Mouse (Mus musculus) heart, embryonic 12.5 days (tissue): ENCODE data around the gene Otub1. TPM values are rescaled to one million over a fixed set of nuclear protein-coding genes. Genes with fewer than 3 reads are reported as not detected.

Experiments
- ATAC-seq: fragments of 200-750 bp; cut with Nextera tagmentation; 2 replicates; pipeline ENCODE4 v1.8.0; 2017; ENCODE audit warnings: moderate TSS enrichment, moderate library complexity; ENCODE audit not compliant: insufficient number of reproducible peaks, low FRiP score
- H3K27ac ChIP-seq: fragments of 300-500 bp; sonication (generic); 2 replicates; pipeline ENCODE4 v1.5.1; 2016; ENCODE audit warnings: mild to moderate bottlenecking, moderate library complexity; ENCODE audit not compliant: poor library complexity, severe bottlenecking
- H3K27me3 ChIP-seq: fragments of 300-500 bp; sonication (generic); replicated peaks from 2 replicates; pipeline ENCODE4 v1.6.1; 2016; ENCODE audit warnings: mild to moderate bottlenecking, moderate library complexity
- H3K36me3 ChIP-seq: fragments of 300-500 bp; sonication (generic); 2 replicates; pipeline ENCODE4 v1.6.1; 2016; ENCODE audit warnings: mild to moderate bottlenecking, moderate library complexity
- H3K4me1 ChIP-seq: fragments of 300-500 bp; sonication (generic); replicated peaks from 2 replicates; pipeline ENCODE4 v1.6.1; 2016; ENCODE audit warnings: mild to moderate bottlenecking
- H3K4me2 ChIP-seq: fragments of 300-500 bp; sonication (generic); 2 replicates; pipeline ENCODE4 v1.6.1; 2016; ENCODE audit warnings: mild to moderate bottlenecking, moderate library complexity
- H3K4me3 ChIP-seq: fragments of 300-500 bp; sonication (generic); 2 replicates; pipeline ENCODE4 v1.5.1; 2016; ENCODE audit warnings: mild to moderate bottlenecking
- H3K9ac ChIP-seq: fragments of 300-500 bp; sonication (generic); 2 replicates; pipeline ENCODE4 v1.6.1; 2016; ENCODE audit warnings: mild to moderate bottlenecking, moderate library complexity
- H3K9me3 ChIP-seq: fragments of 300-500 bp; sonication (generic); replicated peaks from 2 replicates; pipeline ENCODE4 v1.6.1; 2016; ENCODE audit warnings: mild to moderate bottlenecking, moderate library complexity
- WGBS: fragments of 180-500 bp; shearing (Covaris S2); methylation state at CpG from one replicate; pipeline ENCODE4 v1.1.7; 2016; 5-methylcytosine and 5-hydroxymethylcytosine counted together
- polyA plus RNA-seq: library from polyadenylated mRNA; unstranded; fragments of >200 nt; fragmentation: Nextera tagmentation; extraction: Ambion mirVana; gene quantifications from 2 replicates; pipeline ENCODE4 v1.2.1, GENCODE M21; 2016

Gene Otub1
- polyA plus RNA-seq = 151 and 154 TPM in 2 replicates

- Histone ChIP-seq H3K9ac (peak within 1 kb of the TSS; percentile 84), H3K36me3 (peaks cover 39% of the 10 kb centered on the region), H3K4me1 (peaks cover 31% of the 10 kb centered on the region), H3K4me3 (peak within 1 kb of the TSS; percentile 82), H3K27me3 (no peaks in the 10 kb centered on the region), H3K27ac (peak within 1 kb of the TSS; percentile 98), H3K4me2 (peak within 1 kb of the TSS; percentile 89), H3K9me3 (no peaks in the 10 kb centered on the region)
- ATAC-seq = peak; percentile 97
- under 1% methylated on average over 72 of the region's 79 CpGs for WGBS
Measured at GRCm38 (mm10) chr19:7205753-7206736, at the start of gene Otub1. TSS of gene Otub1 (minus strand) at chr19:7206316.

- Histone ChIP-seq H3K4me2 (no peak overlapping the region), H3K36me3 (no peaks in the 10 kb centered on the region), H3K4me3 (no peak overlapping the region), H3K27me3 (no peaks in the 10 kb centered on the region), H3K9me3 (no peaks in the 10 kb centered on the region), H3K4me1 (0 out of 2 replicates have a peak, but pooled peaks cover 2% of the 10 kb centered on the region), H3K9ac (no peak overlapping the region), H3K27ac (no peak overlapping the region)
- ATAC-seq = no peak
- WGBS = 64% methylated on average over 3 of the region's 3 CpGs
Measured at GRCm38 (mm10) chr19:7246021-7246420, 39.9 kb upstream of the Otub1 start.

- H3K36me3 ChIP-seq = peaks cover 27% of the 10 kb centered on the region
Measured at GRCm38 (mm10) chr19:7240782-7241690, 34.9 kb upstream of the Otub1 start, which contains the start of gene Naa40. TSS of gene Naa40 (minus strand) at chr19:7241183.

GRCm38 (mm10) chr19:7240291-7240690, 34.2 kb upstream of the Otub1 start:
- H3K36me3 ChIP-seq = peaks cover 33% of the 10 kb centered on the region

More at GRCm38 (mm10) chr19:7240782-7241690, 34.9 kb upstream of the Otub1 start, which contains the start of gene Naa40:
- Histone ChIP-seq H3K27me3 (no peaks in the 10 kb centered on the region), H3K4me2 (peak within 1 kb of the TSS; percentile 86), H3K9ac (peak within 1 kb of the TSS; percentile 92), H3K27ac (peak within 1 kb of the TSS; percentile 89), H3K9me3 (0 out of 2 replicates have a peak, but pooled peaks cover 1% of the 10 kb centered on the region), H3K4me1 (peaks cover 11% of the 10 kb centered on the region), H3K4me3 (peak within 1 kb of the TSS; percentile 88)
- under 1% methylated on average over 79 of the region's 80 CpGs for WGBS
- peak; percentile 94 for ATAC-seq

GRCm38 (mm10) chr19:7239574-7239973, 33.5 kb upstream of the Otub1 start:
- Histone ChIP-seq H3K36me3 (peaks cover 38% of the 10 kb centered on the region), H3K4me1 (peaks cover 11% of the 10 kb centered on the region), H3K27ac (no peak overlapping the region), H3K9me3 (0 out of 2 replicates have a peak, but pooled peaks cover 7% of the 10 kb centered on the region), H3K9ac (peak overlapping the region; percentile 92), H3K4me3 (peak overlapping the region; percentile 88), H3K4me2 (peak overlapping the region; percentile 86), H3K27me3 (no peaks in the 10 kb centered on the region)
- 85% methylated on average over 3 of the region's 3 CpGs for WGBS
- ATAC-seq = no peak

More at GRCm38 (mm10) chr19:7240291-7240690, 34.2 kb upstream of the Otub1 start:
- Histone ChIP-seq H3K4me3 (peak overlapping the region; percentile 88), H3K27me3 (no peaks in the 10 kb centered on the region), H3K9ac (peak overlapping the region; percentile 92), H3K4me1 (peaks cover 11% of the 10 kb centered on the region), H3K27ac (peak overlapping the region; percentile 89), H3K9me3 (0 out of 2 replicates have a peak, but pooled peaks cover 7% of the 10 kb centered on the region), H3K4me2 (peak overlapping the region; percentile 86)
- ATAC-seq = no peak; the same call in 1 of the 2 replicates
- 3% methylated on average over 13 of the region's 13 CpGs for WGBS

- Histone ChIP-seq H3K4me3 (no peak overlapping the region), H3K27ac (no peak overlapping the region), H3K4me1 (peaks cover 11% of the 10 kb centered on the region), H3K27me3 (no peaks in the 10 kb centered on the region), H3K9me3 (0 out of 2 replicates have a peak, but pooled peaks cover 7% of the 10 kb centered on the region), H3K9ac (no peak overlapping the region), H3K36me3 (peaks cover 64% of the 10 kb centered on the region), H3K4me2 (no peak overlapping the region)
- 85% methylated on average over 4 of the region's 4 CpGs for WGBS
- no peak for ATAC-seq
Measured at GRCm38 (mm10) chr19:7236742-7237141, 30.6 kb upstream of the Otub1 start.

- Histone ChIP-seq H3K9me3 (0 out of 2 replicates have a peak, but pooled peaks cover 7% of the 10 kb centered on the region), H3K27ac (no peak overlapping the region), H3K4me1 (peaks cover 9% of the 10 kb centered on the region), H3K4me3 (no peak overlapping the region), H3K9ac (no peak overlapping the region), H3K27me3 (no peaks in the 10 kb centered on the region), H3K4me2 (no peak overlapping the region), H3K36me3 (peaks cover 71% of the 10 kb centered on the region)
- 94% methylated on average over 2 of the region's 2 CpGs for WGBS
- no peak for ATAC-seq
Measured at GRCm38 (mm10) chr19:7236011-7236410, 29.9 kb upstream of the Otub1 start.

- no peak for ATAC-seq
- Histone ChIP-seq H3K9me3 (0 out of 2 replicates have a peak, but pooled peaks cover 7% of the 10 kb centered on the region), H3K4me3 (no peak overlapping the region), H3K36me3 (peaks cover 77% of the 10 kb centered on the region), H3K27me3 (no peaks in the 10 kb centered on the region), H3K27ac (no peak overlapping the region), H3K4me2 (no peak overlapping the region), H3K9ac (no peak overlapping the region), H3K4me1 (peaks cover 9% of the 10 kb centered on the region)
- 94% methylated on average over 9 of the region's 9 CpGs for WGBS
Measured at GRCm38 (mm10) chr19:7235461-7235860, 29.3 kb upstream of the Otub1 start.

GRCm38 (mm10) chr19:7234537-7235221, 28.6 kb upstream of the Otub1 start:
- Histone ChIP-seq H3K9me3 (0 out of 2 replicates have a peak, but pooled peaks cover 7% of the 10 kb centered on the region), H3K27me3 (no peaks in the 10 kb centered on the region), H3K4me1 (peaks cover 3% of the 10 kb centered on the region), H3K27ac (no peak overlapping the region), H3K4me2 (no peak overlapping the region), H3K9ac (no peak overlapping the region), H3K4me3 (no peak overlapping the region), H3K36me3 (peaks cover 85% of the 10 kb centered on the region)
- 0 out of 2 replicates have a peak, but pooled peaks have one; percentile 46 for ATAC-seq
- 64% methylated on average over 8 of the region's 8 CpGs for WGBS

- Histone ChIP-seq H3K4me2 (no peak overlapping the region), H3K9ac (no peak overlapping the region), H3K9me3 (no peaks in the 10 kb centered on the region), H3K4me3 (no peak overlapping the region), H3K27me3 (no peaks in the 10 kb centered on the region), H3K27ac (no peak overlapping the region), H3K36me3 (peaks cover 57% of the 10 kb centered on the region), H3K4me1 (peaks cover 4% of the 10 kb centered on the region; the same call in 1 of the 2 replicates)
- WGBS = 82% methylated on average over 6 of the region's 6 CpGs
- no peak for ATAC-seq
Measured at GRCm38 (mm10) chr19:7226511-7226914, 20.4 kb upstream of the Otub1 start.
